ENCODE assay signal across 23 mouse cellular contexts in the genomic region with DNA sequence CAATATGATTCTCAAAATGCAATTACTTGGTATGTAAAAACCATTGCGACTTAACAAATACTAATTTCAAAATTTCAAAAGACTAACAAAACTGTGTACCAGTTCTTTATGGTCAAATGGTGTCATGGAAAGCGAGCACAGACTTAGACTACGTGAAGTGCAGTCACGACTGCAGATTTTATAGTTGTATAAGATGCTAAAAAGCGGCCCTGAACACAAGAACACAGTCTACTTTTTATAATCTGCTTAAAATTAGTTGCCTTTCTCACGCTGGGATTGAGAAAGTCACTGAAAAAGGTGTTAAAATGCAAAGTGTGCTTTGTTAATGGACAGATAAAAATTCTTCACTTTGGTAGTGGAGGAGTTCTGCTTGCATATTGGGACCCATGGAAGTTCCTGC. TPM values are rescaled to one million over a fixed set of nuclear protein-coding genes. Genes with fewer than 3 reads are reported as not detected.
"Had no signal": no experiment of that assay in that cellular context is flagged by ENCODE, and none has a peak within 500 bp of the region (broad histone marks: within the 10 kb centered on the region; RNA-seq: fewer than 3 reads in every experiment).

No protein-coding gene starts in this region.

- ATAC-seq: forebrain, embryonic 13.5 days; forebrain, embryonic 14.5 days; forebrain, embryonic 15.5 days; forebrain, embryonic 16.5 days; forebrain, postnatal 0 days had no signal

- DNase-seq: cerebellum, adult 8-10 months; cerebellum, adult 9-10 months; cerebellum, adult 9-11 months; cerebellum, postnatal 10 days; cerebellum, postnatal 14 days; cerebellum, postnatal 25 days; cerebellum, postnatal 36 days; embryo, embryonic 11 days; forebrain, postnatal 0 days; gastrocnemius, adult 2 months; gastrocnemius, postnatal 10 days; gastrocnemius, postnatal 14 days; gastrocnemius, postnatal 25 days; gastrocnemius, postnatal 36 days; heart, adult 11 months; heart, adult 18-20 months; heart, adult 2 months had no signal

RNA-seq across cellular contexts. Expression of gene Ptprq, which starts 17.9 kb away (rescaled TPM):
- total RNA-seq: common myeloid progenitor, adult 5-6 weeks; granulocyte monocyte progenitor cell, adult 5-6 weeks; heart, adult 2 months had no signal
